Mouse (Mus musculus): Measurements from ENCODE around the gene Pogk. TPM values are rescaled to one million over a fixed set of nuclear protein-coding genes. Genes with fewer than 3 reads are reported as not detected.

Gene Pogk
- polyA plus RNA-seq, 1 experiment from 2014 or later = 10.4 TPM

DNA sequence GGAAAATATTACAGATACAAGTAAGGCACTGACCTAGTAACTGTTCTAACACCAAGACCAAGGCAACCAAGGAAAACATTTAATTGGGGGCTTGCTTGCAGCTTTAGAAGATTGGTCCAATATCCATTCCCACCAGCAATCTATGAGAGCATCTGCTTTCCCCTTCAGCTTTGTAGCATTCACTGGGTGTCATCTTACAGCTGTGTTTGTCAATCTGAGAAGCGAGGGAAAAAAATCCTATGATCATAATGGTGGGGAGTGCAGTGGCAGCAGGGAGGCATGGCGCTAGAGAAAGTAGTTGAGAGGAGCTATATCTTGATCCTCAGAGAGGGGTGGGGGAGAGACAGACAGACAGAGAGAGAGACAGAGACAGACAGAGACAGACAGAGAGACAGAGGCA is 67.6 kb downstream of the Pogk start:
- no peaks in the 10 kb centered on the region for H3K9me3 ChIP-seq
- H3K9ac ChIP-seq = no peak overlapping the region
- H3K36me3 ChIP-seq = no peaks in the 10 kb centered on the region
- no peak overlapping the region for H3K27ac ChIP-seq
- H3K4me3 ChIP-seq (replicated peaks) = no peak overlapping the region
- H3K27me3 ChIP-seq (replicated peaks) = no peaks in the 10 kb centered on the region
- H3K4me1 ChIP-seq (replicated peaks) = no peaks in the 10 kb centered on the region
- no peak overlapping the region for H3K4me2 ChIP-seq (replicated peaks)
- 66% methylated on average over 2 of the region's 2 CpGs for WGBS
- ATAC-seq = no peak

DNA sequence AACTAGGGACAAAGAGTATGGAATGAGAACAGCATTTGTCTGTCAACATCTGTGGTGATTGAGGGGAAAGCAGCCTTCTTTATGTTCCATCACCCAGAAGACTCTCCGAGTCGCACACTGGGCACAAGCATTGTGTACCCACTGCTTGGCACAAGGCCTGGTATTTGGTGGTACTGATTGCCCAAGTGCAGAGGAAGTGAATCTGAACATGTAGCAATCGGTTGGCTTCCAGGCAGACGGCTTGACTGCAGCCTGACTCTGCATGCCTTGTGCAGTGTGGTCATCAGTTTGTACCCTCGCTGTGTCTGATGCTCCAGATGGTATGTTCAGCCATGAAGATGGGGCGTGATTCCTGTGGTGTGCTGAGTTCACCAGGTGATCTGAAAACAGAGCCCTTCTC is 70.6 kb downstream of the Pogk start:
- no peak for ATAC-seq
- WGBS = 89% methylated on average over 6 of the region's 6 CpGs

More for the DNA sequence above, 70.6 kb downstream of the Pogk start:
- no peak overlapping the region for H3K4me3 ChIP-seq (replicated peaks)
- H3K9ac ChIP-seq = no peak overlapping the region
- H3K36me3 ChIP-seq = no peaks in the 10 kb centered on the region
- no peaks in the 10 kb centered on the region for H3K9me3 ChIP-seq
- no peaks in the 10 kb centered on the region for H3K27me3 ChIP-seq (replicated peaks)
- no peak overlapping the region for H3K4me2 ChIP-seq (replicated peaks)
- H3K4me1 ChIP-seq (replicated peaks) = no peaks in the 10 kb centered on the region
- H3K27ac ChIP-seq = no peak overlapping the region

Other genes with a start within 250 kb of the Pogk start
- gene Mael, start 171.1 kb downstream of the Pogk start, polyA plus RNA-seq (2015; fragmentation: Nextera tagmentation; extraction: Ambion mirVana) = not detected in 2 replicates
- gene Ildr2, start 155.7 kb downstream of the Pogk start, polyA plus RNA-seq (2015; fragmentation: Nextera tagmentation; extraction: Ambion mirVana) = 0.67 and 0.81 TPM in 2 replicates
- gene Tada1, start 30.8 kb downstream of the Pogk start, polyA plus RNA-seq (2015; fragmentation: Nextera tagmentation; extraction: Ambion mirVana) = 41.5 and 41.7 TPM in 2 replicates
- gene Gm4846, start 87.7 kb upstream of the Pogk start, polyA plus RNA-seq (2015; fragmentation: Nextera tagmentation; extraction: Ambion mirVana) = not detected in 2 replicates
- gene Gm4847, start 237.8 kb upstream of the Pogk start, polyA plus RNA-seq (2015; fragmentation: Nextera tagmentation; extraction: Ambion mirVana) = not detected in 2 replicates

Measured in intestine, embryonic 15.5 days (tissue).